Comparison of ENCODE assay signal across 24 mouse cellular contexts in genomic region chr10:17337217-17337616, GRCm38 (mm10).
DNase-seq lines count a peak whose midpoint lies in the region; ATAC-seq lines count a peak whose summit lies in the region.
"Had no signal": no experiment of that assay in that cellular context is flagged by ENCODE, and none has a peak within 500 bp of the region (broad histone marks: within the 10 kb centered on the region; RNA-seq: fewer than 3 reads in every experiment).

No protein-coding gene starts in this region.

- peak; percentile 57; the same call in 1 of the 2 replicates for ATAC-seq in forebrain, embryonic 13.5 days
- ATAC-seq in forebrain, embryonic 11.5 days (replicated peaks; ENCODE audit: low FRiP score), result no peak
- ATAC-seq in forebrain, embryonic 16.5 days, result 0 out of 2 replicates have a peak, but pooled peaks have one; percentile 49
- no peak for ATAC-seq in forebrain, embryonic 12.5 days (ENCODE audit: low FRiP score)
- ATAC-seq in frontal cortex, adult (ENCODE audit: low TSS enrichment), result peak; percentile 90
- ATAC-seq: activated CD4-positive, CD25-positive, alpha-beta regulatory T cell, adult 4 months; CD4-positive, CD25-positive, alpha-beta regulatory T cell, adult 4 months; Patski had no signal

- no peak overlapping the region for H3K4me2 ChIP-seq in forebrain, embryonic 13.5 days
- H3K4me2 ChIP-seq in forebrain, embryonic 11.5 days (ENCODE audit: low read depth, low read length, severe bottlenecking), result no peak overlapping the region
- H3K4me2 ChIP-seq in forebrain, embryonic 16.5 days (ENCODE audit: low read length), result no peak overlapping the region
- no peak overlapping the region for H3K4me2 ChIP-seq in forebrain, embryonic 12.5 days
- H3K4me2 ChIP-seq: embryonic facial prominence, embryonic 12.5 days had no signal

- no peak overlapping the region for H3K4me3 ChIP-seq in forebrain, embryonic 13.5 days
- H3K4me3 ChIP-seq in forebrain, embryonic 11.5 days (ENCODE audit: low read depth, low read length), result no peak overlapping the region
- no peak overlapping the region for H3K4me3 ChIP-seq in forebrain, embryonic 16.5 days (replicated peaks; ENCODE audit: low read length)
- H3K4me3 ChIP-seq in forebrain, embryonic 12.5 days (replicated peaks), result no peak overlapping the region
- H3K4me3 ChIP-seq: embryonic facial prominence, embryonic 10.5 days; embryonic facial prominence, embryonic 12.5 days had no signal

- H3K4me1 ChIP-seq in forebrain, embryonic 13.5 days, result peaks cover 17% of the 10 kb centered on the region
- peaks cover 6% of the 10 kb centered on the region for H3K4me1 ChIP-seq in forebrain, embryonic 11.5 days (replicated peaks; ENCODE audit: control insufficient read depth, insufficient read depth, low read length)
- H3K4me1 ChIP-seq in forebrain, embryonic 16.5 days (replicated peaks; ENCODE audit: control insufficient read depth, insufficient read depth, low read length), result peaks cover 4% of the 10 kb centered on the region
- peaks cover 17% of the 10 kb centered on the region for H3K4me1 ChIP-seq in forebrain, embryonic 12.5 days

- H3K27ac ChIP-seq in forebrain, embryonic 13.5 days, result no peak overlapping the region
- no peak overlapping the region for H3K27ac ChIP-seq in forebrain, embryonic 11.5 days (ENCODE audit: low read depth, low read length)
- H3K27ac ChIP-seq in forebrain, embryonic 16.5 days (ENCODE audit: low read length), result no peak overlapping the region
- H3K27ac ChIP-seq in forebrain, embryonic 12.5 days, result no peak overlapping the region
- H3K27ac ChIP-seq: embryonic facial prominence, embryonic 10.5 days; embryonic facial prominence, embryonic 12.5 days had no signal

- no peaks in the 10 kb centered on the region for H3K36me3 ChIP-seq in forebrain, embryonic 13.5 days (ENCODE audit: poor library complexity, severe bottlenecking)
- no peaks in the 10 kb centered on the region for H3K36me3 ChIP-seq in forebrain, embryonic 11.5 days (ENCODE audit: control insufficient read depth, insufficient read depth, low read length)
- no peaks in the 10 kb centered on the region for H3K36me3 ChIP-seq in forebrain, embryonic 16.5 days (ENCODE audit: control insufficient read depth, insufficient read depth)
- H3K36me3 ChIP-seq in forebrain, embryonic 12.5 days (replicated peaks), result no peaks in the 10 kb centered on the region
- H3K36me3 ChIP-seq: embryonic facial prominence, embryonic 10.5 days; embryonic facial prominence, embryonic 12.5 days; G1E had no signal

- no peak for DNase-seq in forebrain, embryonic 11.5 days (ENCODE audit: low spot score)
- DNase-seq in frontal cortex, postnatal 10 days (ENCODE audit: low spot score in 2 of 2), result no peak
- DNase-seq in brain, adult 2 months (ENCODE audit: low read depth, low spot score), result peak; percentile 20
- no peak for DNase-seq in right cerebral cortex, postnatal 10 days (ENCODE audit: low spot score in 2 of 2)
- DNase-seq: adrenal gland, adult 8-10 months; adrenal gland, postnatal 14 days; adrenal gland, postnatal 36 days; B cell, adult 2 months; cerebellum, adult 11-12 months; cerebellum, adult 2 months; cerebellum, adult 9-10 months; cerebellum, postnatal 10 days; cerebellum, postnatal 25 days had no signal

- H3K9me3 ChIP-seq in forebrain, embryonic 13.5 days (replicated peaks), result no peaks in the 10 kb centered on the region
- no peaks in the 10 kb centered on the region for H3K9me3 ChIP-seq in forebrain, embryonic 11.5 days (ENCODE audit: control insufficient read depth, low read length)
- H3K9me3 ChIP-seq in forebrain, embryonic 16.5 days (ENCODE audit: control insufficient read depth, low read length), result no peaks in the 10 kb centered on the region
- H3K9me3 ChIP-seq in forebrain, embryonic 12.5 days, result no peaks in the 10 kb centered on the region
- H3K9me3 ChIP-seq: embryonic facial prominence, embryonic 10.5 days; embryonic facial prominence, embryonic 12.5 days; G1E had no signal

- 77% methylated on average over 2 of the region's 2 CpGs for WGBS in forebrain, embryonic 13.5 days
- WGBS in forebrain, embryonic 11.5 days, result 85% methylated on average over 2 of the region's 2 CpGs
- 74% methylated on average over 2 of the region's 2 CpGs for WGBS in forebrain, embryonic 16.5 days
- 78% methylated on average over 2 of the region's 2 CpGs for WGBS in forebrain, embryonic 12.5 days

- H3K27me3 ChIP-seq in forebrain, embryonic 13.5 days, result no peaks in the 10 kb centered on the region
- H3K27me3 ChIP-seq in forebrain, embryonic 11.5 days (ENCODE audit: control insufficient read depth, insufficient read depth, low read length), result no peaks in the 10 kb centered on the region
- H3K27me3 ChIP-seq in forebrain, embryonic 16.5 days (replicated peaks; ENCODE audit: control insufficient read depth, insufficient read depth, low read length), result no peaks in the 10 kb centered on the region
- no peaks in the 10 kb centered on the region for H3K27me3 ChIP-seq in forebrain, embryonic 12.5 days
- H3K27me3 ChIP-seq: CH12.LX; embryonic facial prominence, embryonic 12.5 days; Patski had no signal

- H3K9ac ChIP-seq in forebrain, embryonic 13.5 days, result no peak overlapping the region
- no peak overlapping the region for H3K9ac ChIP-seq in forebrain, embryonic 11.5 days (ENCODE audit: low read length)
- no peak overlapping the region for H3K9ac ChIP-seq in forebrain, embryonic 16.5 days (replicated peaks; ENCODE audit: low read depth, low read length)
- no peak overlapping the region for H3K9ac ChIP-seq in forebrain, embryonic 12.5 days
- H3K9ac ChIP-seq: embryonic facial prominence, embryonic 12.5 days had no signal

Comparison
In these comparisons a context has a peak if more than half of its experiments do, and no peak if none do; other contexts are left out.
1. ATAC-seq: peak in forebrain, embryonic 13.5 days (single experiment), forebrain, embryonic 16.5 days (single experiment) and frontal cortex, adult (single experiment); none in forebrain, embryonic 11.5 days (single experiment) and forebrain, embryonic 12.5 days (single experiment).